Mouse (Mus musculus): ENCODE data around the gene Mthfr. TPM values are rescaled to one million over a fixed set of nuclear protein-coding genes. Genes with fewer than 3 reads are reported as not detected.

Gene Mthfr
- total and polyA plus RNA-seq, 3 experiments = 7.4 to 15.5 TPM; not detected in 1

DNA sequence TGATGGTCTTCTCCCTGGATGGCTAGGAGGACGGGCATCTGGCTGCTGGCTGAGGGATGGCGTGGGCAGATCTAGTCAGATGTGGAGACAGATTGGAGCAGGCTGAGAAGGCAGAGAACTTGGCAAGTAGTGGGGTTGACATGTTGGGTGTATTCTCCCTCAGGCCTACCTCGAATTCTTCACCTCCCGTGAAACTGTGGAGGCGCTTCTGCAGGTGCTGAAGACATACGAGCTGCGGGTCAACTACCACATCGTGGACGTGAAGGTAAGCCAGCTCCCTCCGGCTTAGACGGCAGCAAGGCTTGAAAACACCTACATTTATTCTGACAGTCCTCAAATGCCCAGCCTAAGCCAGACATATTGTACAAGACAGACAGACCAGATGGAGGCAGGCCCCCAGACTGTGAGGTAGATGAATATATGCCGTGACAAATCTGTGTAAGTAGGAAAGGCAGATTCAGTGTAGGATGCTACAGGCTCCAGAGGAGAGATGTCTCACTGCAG, 14.6 kb downstream of the Mthfr start:
- Histone ChIP-seq H3K9ac (ENCODE audit: control insufficient read depth, low read depth, low read length, poor library complexity, severe bottlenecking) (no peak overlapping the region), H3K79me2 (ENCODE audit: control insufficient read depth, insufficient read depth, low read length, poor library complexity) (no peaks in the 10 kb centered on the region), H3K36me3 (ENCODE audit: control insufficient read depth in 1 of 2, insufficient read depth in 2 of 2, low read length in 2 of 2) (no peaks in the 10 kb centered on the region; a peak in 1 of 4 replicates), H3K27me3 (ENCODE audit: control insufficient read depth in 1 of 2, insufficient read depth in 2 of 2, low read length in 2 of 2) (no peaks in the 10 kb centered on the region), H3K27ac (ENCODE audit: control insufficient read depth, low read depth, low read length) (no peak overlapping the region), H3K4me1 (ENCODE audit: control insufficient read depth in 1 of 2, insufficient read depth in 2 of 2, low read length in 2 of 2) (no peaks in the 10 kb centered on the region), H3K9me3 (replicated peaks; ENCODE audit: insufficient read depth, low read length) (no peaks in the 10 kb centered on the region), H3K4me3 (ENCODE audit: control insufficient read depth in 1 of 2, insufficient read depth in 1 of 2, low read depth in 2 of 2, low read length in 2 of 2) (no peak overlapping the region)
- DNase-seq (ENCODE audit: low read depth, low spot score) = no peak
- TF ChIP-seq CHD1 (IDR thresholded peaks at IDR 0.05; ENCODE audit: low read depth, low read length) (no peak), NELFE (IDR thresholded peaks at IDR 0.05; ENCODE audit: low read depth, low read length) (no peak), RAD21 (IDR thresholded peaks at IDR 0.05; ENCODE audit: low read depth, low read length) (no peak), ETS1 (IDR thresholded peaks at IDR 0.05; ENCODE audit: low read depth, low read length) (no peak), JUND (IDR thresholded peaks at IDR 0.05; ENCODE audit: low read depth, low read length) (no peak), GABPA (IDR thresholded peaks at IDR 0.05; ENCODE audit: low read depth, low read length) (no peak), MYB (IDR thresholded peaks at IDR 0.05; ENCODE audit: low read depth, low read length) (no peak), MXI1 (IDR thresholded peaks at IDR 0.05; ENCODE audit: low read depth, low read length) (no peak), RCOR1 (IDR thresholded peaks at IDR 0.05; ENCODE audit: low read depth, low read length) (no peak), MEF2A (IDR thresholded peaks at IDR 0.05; ENCODE audit: extremely low read depth, insufficient replicate concordance, low read depth, low read length, poor library complexity, severe bottlenecking) (no peak), UBTF (IDR thresholded peaks at IDR 0.05; ENCODE audit: borderline replicate concordance, insufficient read depth, low read depth, low read length) (no peak), MAFK (IDR thresholded peaks at IDR 0.05; ENCODE audit: borderline replicate concordance, low read depth, low read length) (no peak), MAX (IDR thresholded peaks at IDR 0.05; ENCODE audit: low read length) (no peak), TAL1 (IDR thresholded peaks at IDR 0.05; ENCODE audit: low read length) (no peak), POLR2AphosphoS5 (IDR thresholded peaks at IDR 0.05; ENCODE audit: borderline replicate concordance, low read depth, low read length) (no peak)

DNA sequence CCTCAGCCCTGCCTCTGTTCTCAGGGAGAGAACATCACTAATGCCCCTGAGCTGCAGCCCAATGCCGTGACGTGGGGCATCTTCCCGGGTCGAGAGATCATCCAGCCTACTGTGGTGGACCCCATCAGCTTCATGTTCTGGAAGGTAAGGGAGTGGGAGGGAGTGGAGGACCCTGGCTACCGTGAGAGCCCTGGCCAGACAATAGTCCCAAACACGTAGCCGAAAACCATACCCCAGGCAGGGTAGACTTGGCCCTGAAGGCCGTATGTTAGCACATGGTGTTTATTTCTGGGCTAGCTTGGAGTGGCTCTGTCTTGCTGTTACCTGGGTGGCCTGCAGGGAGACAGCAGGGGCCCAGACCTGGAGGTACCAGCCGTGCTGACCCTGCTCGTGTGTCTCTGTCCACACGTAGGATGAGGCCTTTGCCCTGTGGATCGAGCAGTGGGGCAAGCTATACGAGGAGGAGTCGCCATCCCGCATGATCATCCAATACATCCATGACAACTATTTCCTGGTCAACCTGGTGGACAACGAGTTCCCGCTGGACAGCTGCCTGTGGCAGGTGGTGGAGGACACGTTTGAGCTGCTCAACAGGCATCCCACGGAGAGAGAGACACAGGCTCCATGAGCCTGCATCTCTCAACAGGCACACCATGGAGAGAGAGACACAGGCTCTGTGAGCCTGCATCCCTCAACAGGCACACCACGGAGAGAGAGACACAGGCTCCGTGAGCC, 16.3 kb downstream of the Mthfr start:
- Histone ChIP-seq H3K4me1 (ENCODE audit: control insufficient read depth in 1 of 2, insufficient read depth in 2 of 2, low read length in 2 of 2) (no peaks in the 10 kb centered on the region), H3K9ac (ENCODE audit: control insufficient read depth, low read depth, low read length, poor library complexity, severe bottlenecking) (no peak overlapping the region), H3K36me3 (ENCODE audit: control insufficient read depth in 1 of 2, insufficient read depth in 2 of 2, low read length in 2 of 2) (no peaks in the 10 kb centered on the region; a peak in 1 of 4 replicates), H3K4me3 (ENCODE audit: control insufficient read depth in 1 of 2, insufficient read depth in 1 of 2, low read depth in 2 of 2, low read length in 2 of 2) (no peak overlapping the region), H3K79me2 (ENCODE audit: control insufficient read depth, insufficient read depth, low read length, poor library complexity) (no peaks in the 10 kb centered on the region), H3K27ac (ENCODE audit: control insufficient read depth, low read depth, low read length) (no peak overlapping the region), H3K9me3 (replicated peaks; ENCODE audit: insufficient read depth, low read length) (no peaks in the 10 kb centered on the region), H3K27me3 (ENCODE audit: control insufficient read depth in 1 of 2, insufficient read depth in 2 of 2, low read length in 2 of 2) (no peaks in the 10 kb centered on the region)
- TF ChIP-seq MEF2A (IDR thresholded peaks at IDR 0.05; ENCODE audit: extremely low read depth, insufficient replicate concordance, low read depth, low read length, poor library complexity, severe bottlenecking) = no peak
- DNase-seq (ENCODE audit: low read depth, low spot score) = no peak
